In the genomic region with DNA sequence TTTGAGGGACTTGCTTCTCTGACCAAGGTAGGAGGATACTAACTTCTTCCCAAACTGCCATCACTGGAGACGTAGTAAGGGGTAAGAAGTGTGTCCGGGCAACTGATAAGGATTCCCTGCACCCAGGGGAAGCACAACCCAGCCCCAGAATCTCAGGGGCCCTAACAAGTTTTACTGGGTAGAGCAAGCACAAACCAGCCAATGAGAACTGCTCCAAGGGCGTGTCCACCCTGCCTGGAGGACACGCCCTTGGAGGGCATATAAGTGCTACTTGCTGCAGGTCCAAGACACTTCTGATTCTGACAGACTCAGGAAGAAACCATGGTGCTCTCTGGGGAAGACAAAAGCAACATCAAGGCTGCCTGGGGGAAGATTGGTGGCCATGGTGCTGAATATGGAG, we compare ENCODE assay signal across 8 mouse cellular contexts. TPM values are rescaled to one million over a fixed set of nuclear protein-coding genes. Genes with fewer than 3 reads are reported as not detected.
DNase-seq lines count a peak whose midpoint lies in the region; ATAC-seq and TF ChIP-seq lines count a peak whose summit lies in the region.
"Not testable (repeated sequence)": the region's sequence is repeated elsewhere in the genome, so short reads cannot be mapped to it uniquely, and the experiment has no call there.

Gene Hba-a2, plus strand, starts transcription at position 287 of the 400 bp plus-strand sequence.

- CTCF ChIA-PET in Patski (lab: Charles Lee) = not testable (repeated sequence)

- intact Hi-C loops in heart, postnatal 36 days (cut with DNase I) = not testable (repeated sequence)

- not testable (repeated sequence) for TF ChIP-seq CTCF in Patski (IDR thresholded peaks at IDR 0.05); spleen, adult 2 months (IDR thresholded peaks at IDR 0.05; ENCODE audit: extremely low read depth, insufficient read depth, insufficient read length, insufficient replicate concordance)

- not testable (repeated sequence) for H3K36me3 ChIP-seq in embryonic facial prominence, embryonic 14.5 days (ENCODE audit: control insufficient read depth, insufficient read depth, low read length); kidney, embryonic 16.5 days (ENCODE audit: insufficient read depth, low read length); limb, embryonic 11.5 days (ENCODE audit: control insufficient read depth, insufficient read depth, low read length); megakaryocyte, embryonic 14.5 days (replicated peaks; ENCODE audit: low read length); spleen, adult 2 months (ENCODE audit: control insufficient read depth, insufficient read depth, low read length)

- H3K9me3 ChIP-seq in embryonic facial prominence, embryonic 14.5 days (ENCODE audit: control insufficient read depth, low read length); kidney, embryonic 16.5 days (ENCODE audit: low read length); limb, embryonic 11.5 days (ENCODE audit: control insufficient read depth, low read length); megakaryocyte, embryonic 14.5 days: not testable (repeated sequence)

- H3K4me2 ChIP-seq in embryonic facial prominence, embryonic 14.5 days (ENCODE audit: low read depth, low read length); kidney, embryonic 16.5 days (replicated peaks; ENCODE audit: low read depth, low read length); limb, embryonic 11.5 days (ENCODE audit: low read depth, severe bottlenecking): not testable (repeated sequence)

- H3K4me1 ChIP-seq in embryonic facial prominence, embryonic 14.5 days (ENCODE audit: control insufficient read depth, insufficient read depth, low read length); kidney, embryonic 16.5 days (ENCODE audit: insufficient read depth, low read length); limb, embryonic 11.5 days (ENCODE audit: control insufficient read depth, insufficient read depth, low read length); spleen, adult 2 months (ENCODE audit: control insufficient read depth, insufficient read depth, insufficient read length): not testable (repeated sequence)
- peaks cover 19% of the 10 kb centered on the region for H3K4me1 ChIP-seq in megakaryocyte, embryonic 14.5 days

- not testable (repeated sequence) for TF ChIP-seq POLR2A in spleen, adult 2 months (IDR thresholded peaks at IDR 0.05; ENCODE audit: low read depth, low read length)

- ATAC-seq in Patski = peak; percentile 25
- ATAC-seq in embryonic facial prominence, embryonic 14.5 days (ENCODE audit: low read depth); kidney, embryonic 16.5 days (ENCODE audit: low FRiP score, low TSS enrichment); limb, embryonic 11.5 days (ENCODE audit: insufficient number of reproducible peaks, low FRiP score, low TSS enrichment, low read depth): not testable (repeated sequence)

- H3K9ac ChIP-seq in embryonic facial prominence, embryonic 14.5 days (ENCODE audit: low read depth, low read length); kidney, embryonic 16.5 days (replicated peaks; ENCODE audit: low read length); limb, embryonic 11.5 days (ENCODE audit: low read length): not testable (repeated sequence)

- POLR2A ChIA-PET in Patski (lab: Charles Lee) = not testable (repeated sequence)

- not testable (repeated sequence) for H3K4me3 ChIP-seq in embryonic facial prominence, embryonic 14.5 days (ENCODE audit: low read depth, low read length); kidney, embryonic 16.5 days (ENCODE audit: low read length); limb, embryonic 11.5 days (ENCODE audit: low read depth, low read length); megakaryocyte, embryonic 14.5 days (replicated peaks); spleen, adult 2 months (ENCODE audit: extremely low read depth, insufficient read depth, insufficient read length)

- no CpG with 5 or more reads among the region's 4 CpGs for WGBS in embryonic facial prominence, embryonic 14.5 days
- WGBS in kidney, embryonic 16.5 days = no CpG with 5 or more reads among the region's 4 CpGs
- WGBS in limb, embryonic 11.5 days = no CpG with 5 or more reads among the region's 4 CpGs
- no CpG with 5 or more reads among the region's 4 CpGs for WGBS in spleen, adult 2 months

- not testable (repeated sequence) for DNase-seq in Patski (ENCODE audit: low read depth, low spot score); embryonic facial prominence, embryonic 14.5 days (ENCODE audit: low spot score); gastrocnemius, postnatal 25 days; heart, postnatal 36 days; limb, embryonic 11.5 days (ENCODE audit: low spot score); spleen, adult 2 months (ENCODE audit: low read depth in 1 of 2, low spot score in 2 of 2)

- not testable (repeated sequence) for H3K27ac ChIP-seq in embryonic facial prominence, embryonic 14.5 days (replicated peaks; ENCODE audit: low read depth, low read length); kidney, embryonic 16.5 days (ENCODE audit: low read length); limb, embryonic 11.5 days (replicated peaks; ENCODE audit: low read depth, low read length); spleen, adult 2 months (ENCODE audit: insufficient read depth, low read length)

- peaks cover 11% of the 10 kb centered on the region for H3K27me3 ChIP-seq in Patski
- not testable (repeated sequence) for H3K27me3 ChIP-seq in embryonic facial prominence, embryonic 14.5 days (replicated peaks; ENCODE audit: control insufficient read depth, insufficient read depth, low read length); kidney, embryonic 16.5 days (ENCODE audit: insufficient read depth, low read length); limb, embryonic 11.5 days (ENCODE audit: control insufficient read depth, insufficient read depth, low read length); spleen, adult 2 months (ENCODE audit: control insufficient read depth, insufficient read depth, low read length)
- peaks cover 31% of the 10 kb centered on the region for H3K27me3 ChIP-seq in megakaryocyte, embryonic 14.5 days (replicated peaks)

- in situ Hi-C loops in Patski (cut with MboI; ENCODE audit: low pct_unique_long_range_greater_than_20kb) = not testable (repeated sequence)

RNA-seq across cellular contexts. Expression of gene Hba-a2, which starts in this region (rescaled TPM):
- not detected for polyA plus RNA-seq in Patski (2021)
- polyA plus RNA-seq in embryonic facial prominence, embryonic 14.5 days (2014; fragmentation: Nextera tagmentation; extraction: Ambion mirVana) = 15,250 and 18,270 TPM in 2 replicates
- 1,000 to 10,000 TPM in 1 of 2 experiments, 100 to 1,000 TPM in 1; 358 to 1,609 TPM for total RNA-seq in gastrocnemius, postnatal 25 days (2021)
- total RNA-seq in heart, postnatal 36 days (2021) = 1,000 to 10,000 TPM; 7,375 to 9,600 TPM
- polyA plus RNA-seq in kidney, embryonic 16.5 days (2015; fragmentation: Nextera tagmentation; extraction: Ambion mirVana) = 10,418 and 11,416 TPM in 2 replicates
- polyA plus RNA-seq in limb, embryonic 11.5 days (2014; fragmentation: Nextera tagmentation; extraction: Ambion mirVana) = 3,858 and 4,243 TPM in 2 replicates
- 578 and 1,883 TPM in 2 replicates for polyA plus RNA-seq in megakaryocyte, embryonic 14.5 days (2012; ENCODE audit: insufficient read depth, low replicate concordance)
- 85,032 and 127,038 TPM in 2 replicates for polyA plus RNA-seq in spleen, adult 2 months (2012; rRNA removed)

Comparison
In these comparisons a context has a peak if more than half of its experiments do, and no peak if none do; other contexts are left out.
1. RNA of gene Hba-a2 (total RNA-seq): 7,375 to 9,600 TPM in heart, postnatal 36 days; 358 to 1,609 TPM in gastrocnemius, postnatal 25 days; every median in the first group is over 4 times any median in the second.
2. RNA of gene Hba-a2 (polyA plus RNA-seq): 85,032 to 127,038 TPM in spleen, adult 2 months, 15,250 to 18,270 TPM in embryonic facial prominence, embryonic 14.5 days, 10,418 to 11,416 TPM in kidney, embryonic 16.5 days, 3,858 to 4,243 TPM in limb, embryonic 11.5 days and 578 to 1,883 TPM in megakaryocyte, embryonic 14.5 days; not detected in Patski (single experiment); every median in the first group is over 100 times any median in the second.
3. Peak in ATAC-seq in Patski; RNA of the gene not detected or under 1 TPM.